Mouse (Mus musculus): ENCODE measurements around the gene Fam8a1. TPM values are rescaled to one million over a fixed set of nuclear protein-coding genes. Genes with fewer than 3 reads are reported as not detected.

Gene Fam8a1
- polyA plus RNA-seq (2015; fragmentation: Nextera tagmentation; extraction: Ambion mirVana): 16.0 and 16.1 TPM in 2 replicates

GRCm38 (mm10) chr13:46669048-46669619 lies at the start of gene Fam8a1:
Fam8a1 (plus strand) TSS chr13:46669522.
- ATAC-seq (ENCODE audit: low FRiP score, low read depth): peak; percentile 96
- Histone ChIP-seq H3K9ac (peak within 1 kb of the TSS; percentile 92), H3K4me2 (peak within 1 kb of the TSS; percentile 71), H3K4me3 (peak within 1 kb of the TSS; percentile 93), H3K36me3 (peaks cover 18% of the 10 kb centered on the region), H3K27me3 (0 out of 2 replicates have a peak, but pooled peaks cover 6% of the 10 kb centered on the region), H3K9me3 (no peaks in the 10 kb centered on the region), H3K27ac (replicated peaks) (peak within 1 kb of the TSS; percentile 87), H3K4me1 (replicated peaks) (peaks cover 28% of the 10 kb centered on the region)
- WGBS: under 1% methylated on average over 44 of the region's 46 CpGs

- Histone ChIP-seq H3K27ac (replicated peaks) (no peak overlapping the region), H3K4me3 (no peak overlapping the region), H3K9ac (no peak overlapping the region), H3K4me1 (replicated peaks) (peaks cover 7% of the 10 kb centered on the region), H3K36me3 (no peaks in the 10 kb centered on the region), H3K27me3 (no peaks in the 10 kb centered on the region), H3K9me3 (no peaks in the 10 kb centered on the region), H3K4me2 (0 out of 2 replicates have a peak overlapping the region, but pooled peaks have one; percentile 11)
- ATAC-seq (ENCODE audit: low FRiP score, low read depth): 0 out of 2 replicates have a peak, but pooled peaks have one; percentile 51
- 50% methylated on average over 11 of the region's 11 CpGs for WGBS
Measured at GRCm38 (mm10) chr13:46619633-46620032, 49.7 kb upstream of the Fam8a1 start.

- H3K9me3 ChIP-seq: no peaks in the 10 kb centered on the region
- H3K4me1 ChIP-seq (replicated peaks): peaks cover 7% of the 10 kb centered on the region
- no peaks in the 10 kb centered on the region for H3K27me3 ChIP-seq
- no peak overlapping the region for H3K4me3 ChIP-seq
- 89% methylated on average over 7 of the region's 7 CpGs for WGBS
- ATAC-seq (ENCODE audit: low FRiP score, low read depth): no peak
- no peak overlapping the region for H3K9ac ChIP-seq
- no peaks in the 10 kb centered on the region for H3K36me3 ChIP-seq
- H3K4me2 ChIP-seq: no peak overlapping the region
- H3K27ac ChIP-seq (replicated peaks): no peak overlapping the region
Measured at GRCm38 (mm10) chr13:46620964-46621757, 48.2 kb upstream of the Fam8a1 start.

DNA sequence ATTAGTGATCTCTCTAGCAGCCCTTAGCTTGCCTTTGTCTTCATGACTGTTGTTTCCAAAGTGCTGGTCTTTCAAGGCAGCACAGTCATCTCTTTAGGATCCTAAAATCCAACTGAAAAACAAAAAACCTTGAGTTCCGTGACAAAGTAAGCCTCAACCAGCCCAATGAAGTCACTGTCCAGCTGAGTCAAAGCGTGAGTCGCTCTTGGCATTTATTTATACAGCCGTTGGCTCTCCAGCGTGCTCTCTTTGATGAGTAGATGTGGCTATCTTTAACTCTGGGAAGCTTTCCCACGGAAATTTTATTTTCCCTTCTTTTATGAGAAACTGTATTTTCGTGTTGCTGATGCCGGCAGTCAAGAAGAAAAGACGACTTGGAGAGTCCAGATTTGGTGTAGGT lies 42.7 kb upstream of the Fam8a1 start:
- H3K4me3 ChIP-seq: no peak overlapping the region
- no peaks in the 10 kb centered on the region for H3K27me3 ChIP-seq
- no peak overlapping the region for H3K4me2 ChIP-seq
- H3K36me3 ChIP-seq: no peaks in the 10 kb centered on the region
- H3K27ac ChIP-seq (replicated peaks): no peak overlapping the region
- no peak overlapping the region for H3K9ac ChIP-seq
- 88% methylated on average over 9 of the region's 9 CpGs for WGBS
- ATAC-seq (ENCODE audit: low FRiP score, low read depth): no peak
- H3K4me1 ChIP-seq (replicated peaks): peaks cover 6% of the 10 kb centered on the region; the same call in 1 of the 2 replicates
- no peaks in the 10 kb centered on the region for H3K9me3 ChIP-seq

DNA sequence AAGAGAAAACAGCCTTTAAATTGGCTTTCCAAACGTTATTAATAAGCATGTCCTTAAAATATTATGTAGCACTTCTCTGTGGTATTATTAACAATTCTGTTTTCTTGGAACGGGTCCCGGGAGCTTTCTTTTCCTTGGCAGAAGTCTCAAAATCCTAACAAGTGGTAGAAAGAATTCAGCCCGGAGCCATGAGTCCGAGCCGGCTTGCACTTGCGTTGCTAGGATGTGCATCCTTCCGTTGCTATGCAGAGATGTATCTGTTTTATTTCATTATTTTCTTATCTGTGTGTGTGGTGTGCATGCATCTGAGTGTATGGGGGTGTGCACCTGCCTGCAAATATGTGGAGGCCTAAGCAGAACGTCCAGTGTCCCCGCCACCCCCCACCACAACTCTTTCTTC lies 41.5 kb upstream of the Fam8a1 start:
- Histone ChIP-seq H3K9me3 (no peaks in the 10 kb centered on the region), H3K36me3 (no peaks in the 10 kb centered on the region), H3K9ac (no peak overlapping the region), H3K4me3 (no peak overlapping the region), H3K27ac (replicated peaks) (0 out of 2 replicates have a peak overlapping the region, but pooled peaks have one; percentile 29), H3K27me3 (no peaks in the 10 kb centered on the region), H3K4me1 (replicated peaks) (peaks cover 6% of the 10 kb centered on the region; the same call in 1 of the 2 replicates), H3K4me2 (no peak overlapping the region)
- WGBS: 49% methylated on average over 10 of the region's 10 CpGs
- peak; percentile 34; the same call in 1 of the 2 replicates for ATAC-seq (ENCODE audit: low FRiP score, low read depth)

DNA sequence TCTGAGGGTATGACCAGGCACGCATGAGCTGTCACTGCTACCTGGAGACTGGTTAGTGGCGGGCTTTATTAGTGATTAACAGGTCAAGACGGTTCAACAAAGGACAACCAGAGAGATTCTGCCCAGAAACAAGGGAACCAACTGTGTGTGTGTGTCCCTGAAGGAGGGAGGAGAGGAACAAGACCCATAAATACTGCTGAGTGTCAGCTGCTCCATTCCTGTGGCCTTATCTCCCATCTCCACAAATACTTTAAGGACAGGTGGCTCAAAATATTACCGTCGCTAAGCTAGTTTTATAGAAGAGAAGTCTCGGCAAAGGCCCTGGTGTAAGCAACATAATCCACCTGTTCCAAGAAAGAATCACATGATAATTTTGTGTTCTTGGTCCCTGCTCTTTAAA lies 39.9 kb upstream of the Fam8a1 start:
- no peak for ATAC-seq (ENCODE audit: low FRiP score, low read depth)
- H3K4me2 ChIP-seq: no peak overlapping the region
- H3K9ac ChIP-seq: no peak overlapping the region
- H3K9me3 ChIP-seq: no peaks in the 10 kb centered on the region
- no peak overlapping the region for H3K27ac ChIP-seq (replicated peaks)
- no peaks in the 10 kb centered on the region for H3K27me3 ChIP-seq
- no peak overlapping the region for H3K4me3 ChIP-seq
- no peaks in the 10 kb centered on the region for H3K36me3 ChIP-seq
- H3K4me1 ChIP-seq (replicated peaks): peaks cover 18% of the 10 kb centered on the region
- WGBS: 88% methylated on average over 6 of the region's 6 CpGs

- Histone ChIP-seq H3K36me3 (no peaks in the 10 kb centered on the region), H3K9ac (no peak overlapping the region), H3K27me3 (no peaks in the 10 kb centered on the region), H3K4me2 (no peak overlapping the region), H3K9me3 (no peaks in the 10 kb centered on the region), H3K4me3 (no peak overlapping the region), H3K27ac (replicated peaks) (peak overlapping the region; percentile 82; the same call in 1 of the 2 replicates), H3K4me1 (replicated peaks) (peaks cover 15% of the 10 kb centered on the region)
- no peak for ATAC-seq (ENCODE audit: low FRiP score, low read depth)
- WGBS: 59% methylated on average over 4 of the region's 4 CpGs
Measured at GRCm38 (mm10) chr13:46632796-46633195, 36.5 kb upstream of the Fam8a1 start.

DNA sequence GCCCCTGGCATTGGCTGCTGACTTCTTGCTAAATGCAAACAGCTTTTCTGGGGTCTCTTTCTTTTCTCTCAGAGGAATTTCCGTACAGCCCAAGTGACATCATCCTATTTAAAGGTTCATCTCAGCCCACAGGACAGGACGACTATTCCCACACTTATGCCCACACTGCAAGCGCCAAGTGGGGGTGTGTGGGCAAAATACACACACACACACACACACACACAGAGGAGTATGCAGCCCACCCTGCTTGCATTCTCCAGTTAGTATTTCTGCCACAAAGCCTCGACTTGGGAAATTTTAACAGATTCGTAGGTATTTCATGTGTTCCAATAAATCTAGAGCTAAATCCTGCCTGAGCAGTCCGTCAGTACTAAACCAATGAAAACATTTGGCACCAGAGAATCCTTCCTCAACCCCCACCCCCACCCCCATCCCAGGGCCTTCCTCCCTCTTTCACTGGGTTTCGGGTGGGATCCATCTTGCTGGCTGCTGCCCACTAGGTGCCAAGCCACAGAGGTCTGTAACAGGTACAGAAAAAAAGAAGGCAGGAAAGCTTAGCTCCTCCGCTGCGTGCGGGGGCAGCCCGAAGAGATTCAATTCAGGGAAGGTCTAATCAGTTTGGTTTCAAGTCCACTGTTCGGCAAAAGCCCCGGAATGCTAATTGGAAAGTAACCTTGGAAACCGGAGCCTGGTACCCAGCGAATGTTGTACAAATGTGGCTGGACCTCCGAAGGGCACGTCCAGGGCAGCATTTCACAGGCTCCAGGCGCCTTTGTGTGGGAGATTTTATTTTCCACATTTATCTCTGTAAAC lies 35.8 kb upstream of the Fam8a1 start:
- peak overlapping the region; percentile 47 for H3K4me2 ChIP-seq
- peak overlapping the region; percentile 82 for H3K27ac ChIP-seq (replicated peaks)
- H3K9me3 ChIP-seq: 0 out of 2 replicates have a peak, but pooled peaks cover 3% of the 10 kb centered on the region
- peak overlapping the region; percentile 35; the same call in 1 of the 2 replicates for H3K9ac ChIP-seq
- peak; percentile 89 for ATAC-seq (ENCODE audit: low FRiP score, low read depth)
- H3K4me1 ChIP-seq (replicated peaks): peaks cover 14% of the 10 kb centered on the region
- no peaks in the 10 kb centered on the region for H3K27me3 ChIP-seq
- 15% methylated on average over 18 of the region's 18 CpGs for WGBS
- no peaks in the 10 kb centered on the region for H3K36me3 ChIP-seq
- H3K4me3 ChIP-seq: no peak overlapping the region

DNA sequence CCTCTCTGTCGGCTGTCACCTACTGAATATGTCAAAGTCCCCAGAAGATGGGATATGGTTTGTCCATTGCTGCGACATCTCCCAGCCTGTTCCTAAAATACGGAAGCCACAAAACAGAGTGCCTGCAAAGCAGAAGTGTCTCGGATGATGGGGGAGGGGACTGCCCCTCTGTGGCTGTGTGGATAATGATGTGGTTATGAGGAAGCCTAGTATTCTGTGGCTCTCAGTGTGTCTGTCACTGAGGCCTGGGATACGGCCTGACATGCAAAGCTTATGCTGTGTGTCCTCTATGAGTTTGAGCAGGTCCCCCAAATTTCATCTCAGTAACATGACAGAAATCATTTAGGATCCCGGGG lies 35.2 kb upstream of the Fam8a1 start:
- Histone ChIP-seq H3K9me3 (0 out of 2 replicates have a peak, but pooled peaks cover 3% of the 10 kb centered on the region), H3K4me2 (peak overlapping the region; percentile 47), H3K27ac (replicated peaks) (peak overlapping the region; percentile 82), H3K4me3 (no peak overlapping the region), H3K9ac (no peak overlapping the region; the same call in 1 of the 2 replicates), H3K36me3 (no peaks in the 10 kb centered on the region), H3K27me3 (no peaks in the 10 kb centered on the region), H3K4me1 (replicated peaks) (peaks cover 14% of the 10 kb centered on the region)
- ATAC-seq (ENCODE audit: low FRiP score, low read depth): peak; percentile 86
- 20% methylated on average over 6 of the region's 6 CpGs for WGBS

DNA sequence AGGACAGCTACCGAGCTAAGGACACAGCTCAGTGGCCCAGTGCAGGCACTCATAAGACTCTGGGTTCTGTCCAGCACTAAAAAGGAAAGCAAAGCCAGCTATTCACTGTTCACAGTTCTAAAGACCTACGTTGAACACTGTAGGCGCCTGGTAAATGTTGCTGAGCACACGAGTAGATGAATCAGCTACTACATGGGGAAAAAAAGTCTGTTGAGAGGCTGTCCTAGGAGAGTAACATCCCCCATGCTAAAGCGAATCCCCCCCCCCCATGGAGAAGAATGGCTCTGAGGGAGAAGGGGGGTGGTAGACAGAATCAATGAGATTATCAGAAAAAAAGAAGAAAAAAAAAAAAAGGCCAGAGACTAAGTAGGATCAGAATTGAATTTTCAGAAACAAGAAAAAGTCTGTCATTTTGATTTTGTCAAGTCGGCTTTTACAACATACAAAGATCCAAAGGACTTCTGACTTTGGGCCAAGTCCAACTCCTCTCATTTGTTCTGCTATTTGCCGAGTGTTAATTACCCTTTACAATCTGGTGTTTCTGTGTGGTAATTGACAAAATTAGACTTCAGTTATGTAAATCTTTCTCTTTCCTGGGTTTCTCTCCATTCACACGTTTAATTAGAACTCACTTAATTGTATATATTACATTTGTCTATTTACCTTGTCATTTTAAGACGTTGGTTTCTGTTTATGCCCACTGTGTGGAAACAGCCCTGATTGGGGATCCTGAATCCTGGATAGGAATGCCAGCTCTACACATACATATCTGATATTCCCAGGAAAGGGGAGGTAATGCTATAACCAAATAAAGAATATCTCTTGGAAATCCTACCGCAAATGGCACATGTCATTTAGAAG lies 28.5 kb upstream of the Fam8a1 start:
- no peak overlapping the region for H3K9ac ChIP-seq
- no peaks in the 10 kb centered on the region for H3K27me3 ChIP-seq
- peaks cover 5% of the 10 kb centered on the region for H3K36me3 ChIP-seq
- no peaks in the 10 kb centered on the region for H3K4me1 ChIP-seq (replicated peaks)
- no peak overlapping the region for H3K4me3 ChIP-seq
- WGBS: 77% methylated on average over 10 of the region's 10 CpGs
- no peak for ATAC-seq (ENCODE audit: low FRiP score, low read depth)
- H3K27ac ChIP-seq (replicated peaks): no peak overlapping the region
- H3K4me2 ChIP-seq: no peak overlapping the region
- H3K9me3 ChIP-seq: 0 out of 2 replicates have a peak, but pooled peaks cover 7% of the 10 kb centered on the region

- H3K9ac ChIP-seq: no peak overlapping the region
- H3K27ac ChIP-seq (replicated peaks): no peak overlapping the region
- no peak overlapping the region for H3K4me2 ChIP-seq
- no peak overlapping the region for H3K4me3 ChIP-seq
- WGBS: 91% methylated on average over 4 of the region's 4 CpGs
- H3K4me1 ChIP-seq (replicated peaks): no peaks in the 10 kb centered on the region
- peaks cover 5% of the 10 kb centered on the region for H3K36me3 ChIP-seq
- H3K27me3 ChIP-seq: no peaks in the 10 kb centered on the region
- ATAC-seq (ENCODE audit: low FRiP score, low read depth): no peak
- H3K9me3 ChIP-seq: 0 out of 2 replicates have a peak, but pooled peaks cover 7% of the 10 kb centered on the region
Measured at GRCm38 (mm10) chr13:46642318-46642717, 27.0 kb upstream of the Fam8a1 start.
